Mouse (Mus musculus) megakaryocyte, embryonic 14.5 days (primary cell): ENCODE results near the gene Rpl18.

ENCODE experiments used
- FLI1 ChIP-seq: IDR thresholded peaks from 2 replicates; pipeline ENCODE4 v1.6.1; 2012; ENCODE audit warnings: low read length, inconsistent platforms, mixed read lengths
- GATA1 ChIP-seq: IDR thresholded peaks from 3 replicates; pipeline ENCODE4 v1.6.1; 2012; ENCODE audit warnings: mixed read lengths, low read length, inconsistent platforms, borderline replicate concordance

DNA sequence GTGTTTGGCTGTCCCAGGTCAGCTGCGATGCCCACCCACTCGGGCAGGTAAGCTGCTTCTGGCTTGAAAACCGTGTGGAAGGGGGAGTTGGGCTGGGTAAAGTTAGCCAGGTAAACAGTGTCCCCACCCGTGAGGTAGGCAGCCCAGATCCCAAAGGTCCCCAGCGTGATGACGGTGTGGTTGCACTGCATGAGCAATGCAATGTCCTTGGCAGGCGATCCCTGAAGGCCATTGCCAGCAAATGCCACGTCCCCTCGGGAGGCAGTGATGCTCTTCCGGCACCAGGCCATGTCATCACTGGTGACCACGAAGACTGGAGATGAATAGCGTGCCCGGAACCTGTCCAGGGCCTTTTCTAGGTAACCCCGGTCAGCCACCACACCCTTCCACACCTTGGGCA lies 36.7 kb upstream of the Rpl18 start:
- TF ChIP-seq GATA1 (no peak), FLI1 (no peak)
